Mouse (Mus musculus) kidney, adult 8-10 months (tissue): ENCODE data around the gene Mrgpra9.
"Not testable (repeated sequence)": the region's sequence is repeated elsewhere in the genome, so short reads cannot be mapped to it uniquely, and the experiment has no call there.

Source experiments
- DNase-seq, 2 experiments: peaks; one replicate each; pipeline ENCODE4 v3.0.0; 2022

Mrgpra9 gene

DNA sequence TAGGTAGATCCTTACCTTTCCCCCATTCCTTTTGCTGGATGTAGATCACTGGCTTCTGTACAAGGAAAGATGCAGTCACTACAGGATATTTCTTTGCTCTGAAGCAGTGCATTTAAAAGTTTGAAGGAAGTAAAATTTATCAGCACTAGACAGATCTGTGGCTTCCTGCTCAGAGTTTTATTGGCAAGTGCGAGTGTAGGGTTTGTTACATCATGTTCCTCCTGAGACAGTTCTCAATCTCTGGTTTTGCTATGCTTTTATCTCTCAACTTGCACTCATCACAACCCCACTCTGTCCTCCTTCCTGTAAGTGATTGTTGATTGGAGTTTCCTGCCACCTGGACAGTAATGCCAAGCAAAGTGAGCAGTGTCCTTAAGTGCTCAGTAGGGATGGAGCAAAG, at the start of gene Mrgpra9:
Gene Mrgpra9, minus strand, starts transcription at position 79 of the 400 bp plus-strand sequence.
- no peak for DNase-seq

DNA sequence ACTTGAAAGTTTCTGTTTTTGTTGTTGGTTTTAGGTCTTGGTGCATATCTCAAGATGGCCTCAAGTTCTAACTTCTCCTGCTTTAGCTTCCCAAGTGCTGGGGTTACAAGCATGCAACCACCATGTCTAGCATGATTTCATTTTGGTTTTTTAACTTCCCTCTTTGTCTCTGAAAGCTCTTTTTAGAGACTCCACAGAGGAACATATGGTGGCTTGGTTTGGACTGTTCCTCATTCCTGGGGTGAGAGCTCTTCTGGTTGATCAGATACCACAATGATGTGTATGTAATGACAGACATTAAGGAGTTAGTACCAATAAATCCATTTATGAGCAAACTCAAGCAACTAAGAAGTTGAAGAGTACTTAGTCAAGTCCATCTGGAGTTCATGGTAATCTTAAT, 47.0 kb upstream of the Mrgpra9 start:
- not testable (repeated sequence) for DNase-seq

DNA sequence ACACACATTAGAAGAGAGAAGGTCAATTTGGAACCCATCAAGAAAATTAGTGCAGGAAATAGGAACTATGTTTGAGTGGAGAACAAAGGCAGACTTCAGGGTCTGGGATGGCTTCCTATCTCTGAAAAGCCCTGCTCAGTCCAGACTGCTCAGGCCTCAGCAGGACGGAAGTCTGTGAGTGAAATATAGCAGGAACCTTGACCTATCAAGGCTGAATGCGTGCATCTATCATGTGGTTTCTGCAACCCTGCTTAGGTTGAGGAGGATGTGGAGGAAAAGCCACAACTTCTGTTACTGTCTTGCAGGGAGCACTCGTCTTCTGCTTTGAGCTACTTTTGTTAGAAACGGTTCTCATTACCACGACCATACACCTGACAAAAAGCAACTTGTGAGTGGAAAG, 18.9 kb upstream of the Mrgpra9 start:
- not testable (repeated sequence) for DNase-seq

DNA sequence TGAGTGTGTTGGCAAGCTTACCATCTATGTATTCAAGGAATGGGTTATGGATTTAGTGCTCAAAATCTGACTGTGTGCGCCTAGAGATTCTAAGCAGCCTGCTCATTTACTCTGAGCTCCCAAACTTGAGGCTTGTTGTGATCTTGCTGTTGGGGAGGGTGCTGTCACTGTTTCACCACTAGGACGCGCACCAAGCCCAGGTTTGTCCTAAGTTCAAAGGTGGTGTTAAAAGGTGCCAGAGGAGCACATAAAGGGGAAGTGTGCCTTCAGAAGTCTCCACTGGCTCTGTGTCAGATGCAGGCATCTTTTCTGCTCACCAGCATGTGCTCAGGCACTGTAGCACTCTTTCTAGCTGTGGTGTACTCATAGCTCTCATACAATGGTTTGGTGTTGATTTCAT, 8.0 kb downstream of the Mrgpra9 start:
- DNase-seq, result no peak

DNA sequence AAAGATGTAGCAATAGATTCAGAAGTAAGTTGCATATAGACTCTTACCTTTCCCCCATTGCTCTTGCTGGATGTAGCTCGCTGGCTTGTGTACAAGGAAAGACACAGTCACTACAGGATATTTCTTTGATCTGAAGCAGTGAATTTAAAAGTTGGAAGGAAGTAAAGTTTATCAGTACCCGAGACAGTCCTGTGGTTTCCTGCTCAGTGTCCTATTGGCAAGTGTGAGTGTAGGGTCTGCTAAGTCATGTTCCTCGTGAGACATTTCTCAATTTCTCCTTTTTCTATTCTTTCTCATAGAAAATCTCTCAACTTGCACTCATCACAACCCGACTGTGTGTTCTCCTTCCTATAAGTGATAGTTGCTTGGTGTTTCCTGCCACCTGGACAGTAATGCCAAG, 47.8 kb downstream of the Mrgpra9 start, which contains the start of gene Mrgpra6:
Gene Mrgpra6, minus strand, starts transcription at position 91 of the 400 bp plus-strand sequence.
- no peak for DNase-seq

DNA sequence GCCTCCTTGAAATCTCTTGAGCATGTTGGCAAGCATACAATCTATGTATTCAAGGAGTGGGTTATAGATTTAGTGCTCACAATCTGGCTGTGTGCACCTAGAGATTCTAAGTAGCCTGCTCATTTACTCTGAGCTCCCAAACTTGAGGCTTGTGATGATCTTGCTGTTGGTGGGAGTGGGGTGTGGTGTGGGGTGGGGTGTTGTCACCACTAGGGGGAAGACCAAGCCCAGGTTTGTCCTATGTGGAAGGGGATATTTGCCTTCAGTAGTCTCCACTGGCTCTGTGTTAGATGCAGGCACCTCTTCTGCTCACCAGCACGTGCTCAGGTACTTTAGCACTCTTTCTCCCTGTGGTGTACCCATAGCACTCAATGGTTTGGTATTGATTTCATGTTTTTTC, 57.4 kb downstream of the Mrgpra9 start:
- DNase-seq, result no peak
